Mouse (Mus musculus) lung, adult 2 months (tissue): ENCODE measurements around the gene Gpr176. TPM values are rescaled to one million over a fixed set of nuclear protein-coding genes. Genes with fewer than 3 reads are reported as not detected.

ENCODE experiments used
- DNase-seq: peaks from one replicate; pipeline ENCODE4 v3.0.0; 2022
- H3K4me1 ChIP-seq: fragments of 200-500 bp; 2 replicates; pipeline ENCODE4 v1.6.1; 2011; ENCODE audit warnings: low read length; ENCODE audit not compliant: control insufficient read depth, insufficient read depth
- H3K4me3 ChIP-seq: fragments of 200-500 bp; replicated peaks from 2 replicates; pipeline ENCODE3; 2011; ENCODE audit warnings: low read depth, mild to moderate bottlenecking, control low read depth, low read length; ENCODE audit errors: extremely low read depth
- CTCF ChIP-seq: fragments of 200-500 bp; IDR thresholded peaks from 2 replicates; pipeline ENCODE4 v1.5.1; 2011; ENCODE audit warnings: mild to moderate bottlenecking, low read length, control low read depth; ENCODE audit not compliant: insufficient read depth
- POLR2A ChIP-seq: fragments of 200-500 bp; IDR thresholded peaks from 2 replicates; pipeline ENCODE4 v1.6.1; 2011; ENCODE audit warnings: low read depth, mild to moderate bottlenecking, control low read depth, low read length, borderline replicate concordance; ENCODE audit errors: extremely low read depth
- WGBS: fragments of 180-500 bp; shearing (Covaris S2); methylation state at CpG from one replicate; pipeline ENCODE4 v1.1.7; 2018; 5-methylcytosine and 5-hydroxymethylcytosine counted together
- polyA plus RNA-seq: library from polyadenylated mRNA; depleted of rRNA; stranded (reverse); fragments of >200 nt; gene quantifications from 2 replicates; pipeline ENCODE4 v1.2.3, GENCODE M21; 2012

The Gpr176 gene
- polyA plus RNA-seq, 1 experiment: 0.31 TPM

DNA sequence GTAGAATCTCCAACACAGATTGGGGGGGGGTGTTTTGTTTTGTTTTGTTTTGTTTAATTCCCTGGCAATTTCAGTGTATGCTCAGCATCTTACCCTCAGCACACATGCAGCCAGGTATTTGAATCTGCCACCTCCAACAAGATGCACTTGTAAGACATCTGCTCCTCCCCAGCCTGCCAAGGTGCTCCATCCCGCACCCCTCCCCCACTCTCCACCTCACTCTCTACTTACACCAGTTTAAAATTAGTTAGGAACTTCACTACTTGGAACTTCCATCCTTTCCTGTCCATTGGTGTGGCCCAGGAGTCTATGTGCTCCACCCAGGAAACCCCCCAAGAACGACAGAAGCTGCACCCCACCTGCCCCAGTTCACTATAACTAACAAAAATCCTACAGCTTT is 66.3 kb downstream of the Gpr176 start:
- 59% methylated on average over 2 of the region's 2 CpGs for WGBS
- no peak for TF ChIP-seq CTCF
- TF ChIP-seq POLR2A: no peak
- H3K4me3 ChIP-seq: no peak overlapping the region

DNA sequence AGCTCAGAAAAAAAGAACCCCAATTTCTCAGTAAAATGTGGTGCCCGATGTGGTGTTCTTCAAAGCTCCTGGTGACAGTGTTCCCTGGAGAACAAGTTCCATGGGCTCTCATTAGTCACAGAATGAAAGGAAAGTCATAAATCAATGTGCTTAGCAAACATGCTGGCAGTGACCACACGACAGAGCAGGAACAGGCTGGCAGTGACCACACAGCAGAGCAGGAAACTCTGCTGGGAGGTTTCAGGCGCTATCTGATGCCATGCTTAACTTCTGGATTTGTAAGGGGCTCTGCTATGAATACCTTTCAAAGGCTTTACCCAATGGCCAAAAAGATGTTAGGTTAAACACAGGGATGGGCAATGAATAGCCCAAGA is 66.7 kb downstream of the Gpr176 start:
- TF ChIP-seq CTCF: no peak
- no peak for TF ChIP-seq POLR2A
- WGBS: 20% methylated on average over 3 of the region's 3 CpGs
- no peak for DNase-seq

More for the DNA sequence above, 66.3 kb downstream of the Gpr176 start:
- H3K4me1 ChIP-seq: no peaks in the 10 kb centered on the region
- no peak for DNase-seq

GRCm38 (mm10) chr2:118305827-118306521 is 67.2 kb downstream of the Gpr176 start:
- WGBS: 58% methylated on average over 7 of the region's 7 CpGs
- Histone ChIP-seq H3K4me1 (no peaks in the 10 kb centered on the region), H3K4me3 (no peak overlapping the region)
- TF ChIP-seq POLR2A: no peak
- TF ChIP-seq CTCF: no peak
- DNase-seq: no peak

More for the DNA sequence above, 66.7 kb downstream of the Gpr176 start:
- Histone ChIP-seq H3K4me3 (no peak overlapping the region), H3K4me1 (no peaks in the 10 kb centered on the region)

GRCm38 (mm10) chr2:118303456-118303855 is 69.8 kb downstream of the Gpr176 start:
- Histone ChIP-seq H3K4me1 (no peaks in the 10 kb centered on the region), H3K4me3 (no peak overlapping the region)
- no peak for DNase-seq
- no peak for TF ChIP-seq CTCF
- no peak for TF ChIP-seq POLR2A
- WGBS: 80% methylated on average over 4 of the region's 4 CpGs

GRCm38 (mm10) chr2:118301656-118302055 is 71.6 kb downstream of the Gpr176 start:
- no peak for DNase-seq
- TF ChIP-seq POLR2A (no peak), CTCF (no peak)
- H3K4me3 ChIP-seq: no peak overlapping the region
- H3K4me1 ChIP-seq: no peaks in the 10 kb centered on the region
- 87% methylated on average over 2 of the region's 2 CpGs for WGBS

DNA sequence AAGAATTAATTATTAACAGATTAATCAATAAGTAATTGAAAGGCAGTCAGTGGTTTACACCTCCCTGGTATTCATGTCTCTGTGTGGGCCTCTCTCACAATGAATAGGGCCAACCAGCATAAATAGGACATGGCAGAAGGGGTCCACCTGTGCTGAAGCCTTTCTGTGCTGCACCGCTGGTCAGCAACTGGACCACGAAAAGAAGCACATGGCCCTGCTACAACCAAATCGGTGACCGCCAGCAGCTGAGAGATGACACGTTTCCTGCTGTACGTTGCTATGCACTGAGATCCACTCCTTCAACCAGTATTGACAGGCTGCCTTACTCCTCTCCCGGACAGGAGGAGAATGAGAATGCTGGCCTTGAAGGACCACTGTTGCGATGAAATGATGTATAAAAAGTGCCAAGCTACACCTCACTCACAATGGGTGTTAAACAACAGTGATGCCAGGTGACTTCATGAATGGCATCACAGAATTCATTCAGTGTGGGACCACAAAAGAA is 72.1 kb downstream of the Gpr176 start:
- 83% methylated on average over 8 of the region's 8 CpGs for WGBS
- TF ChIP-seq POLR2A (no peak), CTCF (no peak)
- no peaks in the 10 kb centered on the region for H3K4me1 ChIP-seq
- H3K4me3 ChIP-seq: no peak overlapping the region
- DNase-seq: no peak

- TF ChIP-seq CTCF (no peak), POLR2A (no peak)
- no peak overlapping the region for H3K4me3 ChIP-seq
- WGBS: 80% methylated on average over 2 of the region's 2 CpGs
- H3K4me1 ChIP-seq: no peaks in the 10 kb centered on the region
- no peak for DNase-seq
Measured at GRCm38 (mm10) chr2:118299981-118300380, 73.2 kb downstream of the Gpr176 start.

DNA sequence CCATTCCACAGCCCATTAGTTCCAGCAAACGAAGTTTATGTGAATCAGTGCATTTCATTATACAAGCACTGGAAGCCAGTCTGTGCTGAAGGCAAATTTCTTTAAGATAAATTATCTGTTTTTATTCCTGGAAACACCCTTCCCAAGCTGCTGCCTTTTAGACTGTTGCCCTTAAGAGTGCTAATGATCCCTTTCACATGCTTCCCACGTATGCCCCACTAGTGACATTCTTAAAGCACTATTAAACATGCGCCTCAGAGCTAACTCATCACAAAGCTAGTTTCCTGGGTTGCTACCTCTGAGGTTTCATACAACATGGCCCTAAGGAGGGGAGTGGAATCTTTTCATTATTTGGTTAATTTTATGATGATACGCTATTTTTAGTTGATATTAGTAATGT is 74.6 kb downstream of the Gpr176 start:
- TF ChIP-seq CTCF (no peak), POLR2A (no peak)
- no peak for DNase-seq
- 80% methylated on average over 4 of the region's 4 CpGs for WGBS
- H3K4me1 ChIP-seq: no peaks in the 10 kb centered on the region
- no peak overlapping the region for H3K4me3 ChIP-seq

DNA sequence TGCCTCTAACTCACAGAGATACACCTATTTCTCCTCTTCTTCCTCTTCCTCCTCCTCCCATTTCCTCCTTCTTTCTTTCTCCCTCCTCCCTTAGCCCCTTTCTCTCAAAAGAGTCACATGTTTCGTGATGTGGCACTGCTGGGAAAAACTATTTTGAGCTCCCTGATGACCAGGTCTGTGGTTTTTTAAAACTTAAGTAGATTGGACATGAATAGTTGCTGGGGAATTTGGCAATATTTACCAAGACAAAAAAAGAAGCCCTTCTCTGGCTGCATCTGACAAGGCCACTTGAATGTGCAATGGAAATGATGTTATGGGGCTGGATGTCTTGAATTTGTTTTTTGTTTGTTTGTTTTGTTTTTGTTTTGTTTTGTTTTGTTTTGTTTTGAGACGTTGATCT is 75.3 kb downstream of the Gpr176 start:
- TF ChIP-seq POLR2A: no peak
- no peak for TF ChIP-seq CTCF
- Histone ChIP-seq H3K4me3 (no peak overlapping the region), H3K4me1 (no peaks in the 10 kb centered on the region)
- WGBS: 59% methylated on average over 2 of the region's 2 CpGs
- DNase-seq: no peak

- 60% methylated on average over 7 of the region's 7 CpGs for WGBS
- TF ChIP-seq POLR2A (no peak), CTCF (no peak)
- no peak overlapping the region for H3K4me3 ChIP-seq
- no peak for DNase-seq
- H3K4me1 ChIP-seq: no peaks in the 10 kb centered on the region
Measured at GRCm38 (mm10) chr2:118295505-118295904, 77.7 kb downstream of the Gpr176 start.
